Mouse (Mus musculus): Measurements from ENCODE around the gene Tmem245. TPM values are rescaled to one million over a fixed set of nuclear protein-coding genes. Genes with fewer than 3 reads are reported as not detected.
"Not testable (repeated sequence)": the region's sequence is repeated elsewhere in the genome, so short reads cannot be mapped to it uniquely, and the experiment has no call there.

Tmem245 gene
- total RNA-seq, 2 experiments from 2014 or later = 22.7 to 23.9 TPM

GRCm38 (mm10) chr4:56930312-56930711, 16.9 kb downstream of the Tmem245 start:
- DNase-seq = no peak

- DNase-seq = no peak
These were observed 20.3 kb downstream of the Tmem245 start for GRCm38 (mm10) chr4:56926971-56927370.

- DNase-seq = no peak
These were observed 25.0 kb downstream of the Tmem245 start for GRCm38 (mm10) chr4:56922229-56922628.

- no peak for DNase-seq
These were observed 31.4 kb downstream of the Tmem245 start for GRCm38 (mm10) chr4:56915732-56916325.

GRCm38 (mm10) chr4:56914761-56915160, 32.5 kb downstream of the Tmem245 start:
- DNase-seq = no peak

GRCm38 (mm10) chr4:56914338-56914737, 32.9 kb downstream of the Tmem245 start:
- no peak for DNase-seq

- DNase-seq = no peak
These were observed 34.7 kb downstream of the Tmem245 start for GRCm38 (mm10) chr4:56912382-56913001.

- no peak for DNase-seq
These were observed 37.7 kb downstream of the Tmem245 start for GRCm38 (mm10) chr4:56909568-56909967.

GRCm38 (mm10) chr4:56907671-56908070, 39.6 kb downstream of the Tmem245 start:
- no peak for DNase-seq

- no peak for DNase-seq
These were observed 40.3 kb downstream of the Tmem245 start for GRCm38 (mm10) chr4:56906926-56907325.

- no peak for DNase-seq
These were observed 41.7 kb downstream of the Tmem245 start for GRCm38 (mm10) chr4:56905507-56905906.

- no peak for DNase-seq
These were observed 45.6 kb downstream of the Tmem245 start for GRCm38 (mm10) chr4:56901671-56902070.

GRCm38 (mm10) chr4:56899216-56899615, 48.0 kb downstream of the Tmem245 start:
- no peak for DNase-seq

GRCm38 (mm10) chr4:56897511-56897910, 49.7 kb downstream of the Tmem245 start:
- DNase-seq = no peak

- no peak for DNase-seq
These were observed 53.0 kb downstream of the Tmem245 start for GRCm38 (mm10) chr4:56894196-56894595.

GRCm38 (mm10) chr4:56892501-56893115, 54.6 kb downstream of the Tmem245 start:
- DNase-seq = no peak

- DNase-seq = no peak
These were observed 58.8 kb downstream of the Tmem245 start for GRCm38 (mm10) chr4:56888483-56888882.

GRCm38 (mm10) chr4:56886286-56886979, 60.8 kb downstream of the Tmem245 start:
- DNase-seq = no peak

GRCm38 (mm10) chr4:56880036-56880703, 67.1 kb downstream of the Tmem245 start:
- DNase-seq = no peak

GRCm38 (mm10) chr4:56878971-56879370, 68.3 kb downstream of the Tmem245 start:
- DNase-seq = no peak

GRCm38 (mm10) chr4:56870541-56870940, 76.7 kb downstream of the Tmem245 start:
- not testable (repeated sequence) for DNase-seq

GRCm38 (mm10) chr4:56867761-56868160, 79.5 kb downstream of the Tmem245 start:
- DNase-seq = no peak

GRCm38 (mm10) chr4:56865971-56866370, 81.3 kb downstream of the Tmem245 start:
- DNase-seq = peak; percentile 18

Measured in gastrocnemius, postnatal 10 days (tissue).